ENCODE assay signal across 8 mouse cellular contexts in genomic region chrX:12136261-12137101, GRCm38 (mm10). TPM values are rescaled to one million over a fixed set of nuclear protein-coding genes. Genes with fewer than 3 reads are reported as not detected.
A peak's percentile ranks its signal among the peaks of the same experiment; 100 is the strongest.
DNase-seq lines count a peak whose midpoint lies in the region; ATAC-seq and TF ChIP-seq lines count a peak whose summit lies in the region.

No protein-coding gene starts in this region.

- no peaks in the 10 kb centered on the region for H3K9me3 ChIP-seq in kidney, postnatal 0 days (replicated peaks; ENCODE audit: low read length)

- no peaks in the 10 kb centered on the region for H3K36me3 ChIP-seq in kidney, postnatal 0 days (ENCODE audit: insufficient read depth, low read length)
- no peaks in the 10 kb centered on the region for H3K36me3 ChIP-seq in macrophage (ENCODE audit: inconsistent target)
- H3K36me3 ChIP-seq in splenic B cell, adult 2 months (ENCODE audit: control insufficient read depth, insufficient read depth, low read length, poor library complexity, severe bottlenecking) = no peaks in the 10 kb centered on the region

- 5% methylated on average over 50 of the region's 50 CpGs for WGBS in kidney, postnatal 0 days
- WGBS in macrophage (ENCODE audit: missing documents) = 6% methylated on average over 29 of the region's 50 CpGs

- peak overlapping the region; percentile 47 for H3K9ac ChIP-seq in kidney, postnatal 0 days (ENCODE audit: low read depth, low read length)

- H3K27ac ChIP-seq in kidney, postnatal 0 days = peak overlapping the region; percentile 66; the same call in 1 of the 2 replicates
- peak overlapping the region; percentile 70 for H3K27ac ChIP-seq in macrophage

- DNase-seq in embryo, embryonic 10 days (ENCODE audit: low spot score) = peak; percentile 80
- DNase-seq in embryo, embryonic 10.5 days (ENCODE audit: low spot score) = no peak
- DNase-seq in adrenal gland, postnatal 36 days = peak; percentile 67 to 76
- DNase-seq in heart, adult 9 months (ENCODE audit: low spot score in 2 of 2) = peak; percentile 68 to 69
- DNase-seq in kidney, postnatal 0 days (ENCODE audit: low spot score) = peak; percentile 69
- peak; percentile 42 for DNase-seq in splenic B cell, adult 2 months (ENCODE audit: low read depth, low spot score)
- DNase-seq in left cerebral cortex, postnatal 4 days = no peak

- no peaks in the 10 kb centered on the region for H3K27me3 ChIP-seq in kidney, postnatal 0 days (ENCODE audit: insufficient read depth, low read length)
- no peaks in the 10 kb centered on the region for H3K27me3 ChIP-seq in splenic B cell, adult 2 months (ENCODE audit: control insufficient read depth, insufficient read depth, low read length, poor library complexity, severe bottlenecking)

- TF ChIP-seq CTCF in kidney, postnatal 0 days (IDR thresholded peaks at IDR 0.05; ENCODE audit: low read depth) = no peak

- H3K4me2 ChIP-seq in kidney, postnatal 0 days (ENCODE audit: low read length) = peak overlapping the region; percentile 75

- 0 out of 2 replicates have a peak, but pooled peaks have one; percentile 13 for ATAC-seq in kidney, postnatal 0 days (replicated peaks; ENCODE audit: low FRiP score, low read depth)

- H3K4me3 ChIP-seq in kidney, postnatal 0 days (replicated peaks; ENCODE audit: low read depth, low read length) = peak overlapping the region; percentile 35
- peak overlapping the region; percentile 33 for H3K4me3 ChIP-seq in macrophage (ENCODE audit: inconsistent target)

- peaks cover 6% of the 10 kb centered on the region; the same call in 1 of the 2 replicates for H3K4me1 ChIP-seq in kidney, postnatal 0 days (replicated peaks; ENCODE audit: insufficient read depth, low read length)

- intact Hi-C loops in left cerebral cortex, postnatal 4 days (cut with DNase I) = no loop called here

- H3K79me2 ChIP-seq in macrophage (ENCODE audit: inconsistent target) = no peaks in the 10 kb centered on the region

RNA-seq across cellular contexts. Expression of gene Bcor, which starts 23.7 kb away (rescaled TPM):
- total RNA-seq in adrenal gland, postnatal 36 days (2021) = 10 to 100 TPM; 14.5 to 16.0 TPM
- 12.2 and 12.8 TPM in 2 replicates for polyA plus RNA-seq in kidney, postnatal 0 days (2015; fragmentation: Nextera tagmentation; extraction: Ambion mirVana)
- total RNA-seq in macrophage (2018; cell fraction: chromatin; rRNA removed) = 100 to 1,000 TPM in 2 of 26 experiments, 10 to 100 TPM in 24; 15.3 to 177 (median 30.9) TPM
- 10 to 100 TPM; 13.1 to 93.5 (median 21.7) TPM for total RNA-seq in macrophage (2018; cell fraction: cytosol; rRNA removed)
- 100 to 1,000 TPM in 1 of 26 experiments, 10 to 100 TPM in 25; 14.2 to 120 (median 21.9) TPM for total RNA-seq in macrophage (2018; cell fraction: nucleus; rRNA removed)
- polyA plus RNA-seq in macrophage (2018) = 12.8 to 15.2 TPM (median 13.3 TPM) in 3 replicates
- 10 to 100 TPM; 30.6 to 31.6 TPM for total RNA-seq in left cerebral cortex, postnatal 4 days (2021)

Comparison
In these comparisons a context has a peak if more than half of its experiments do, and no peak if none do; other contexts are left out.
1. DNase-seq: peak in embryo, embryonic 10 days (single experiment), adrenal gland, postnatal 36 days (2 of 2), heart, adult 9 months (2 of 2), kidney, postnatal 0 days (single experiment) and splenic B cell, adult 2 months (single experiment); none in embryo, embryonic 10.5 days (single experiment) and left cerebral cortex, postnatal 4 days (single experiment).